In the genomic region with DNA sequence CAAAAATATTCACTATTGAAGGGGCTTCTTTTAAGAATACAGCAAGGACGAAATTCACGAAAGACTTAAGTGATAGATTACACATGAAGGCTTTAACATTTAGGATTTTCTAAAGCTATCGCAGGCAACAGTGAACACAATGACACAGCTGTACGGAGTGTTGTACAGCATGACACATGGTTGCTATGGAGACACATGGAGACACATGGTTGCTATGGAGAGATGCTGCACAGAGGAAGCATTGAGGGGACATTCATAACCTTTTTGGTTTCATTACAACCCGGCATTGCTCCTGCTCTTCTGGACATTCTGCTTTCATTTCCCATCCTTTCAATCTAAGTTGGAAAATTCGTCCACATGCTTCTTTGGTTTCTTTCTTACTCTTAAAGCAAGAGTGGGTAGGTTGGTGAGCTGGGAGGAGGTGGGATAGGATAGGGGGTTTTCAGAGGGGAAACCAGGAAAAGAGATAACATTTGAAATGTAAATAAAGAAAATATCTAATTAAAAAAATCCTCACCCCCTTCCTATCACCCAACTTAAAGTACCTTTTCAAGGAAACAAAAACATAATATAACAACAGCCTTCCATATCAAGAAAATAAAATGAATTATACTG, we compare ENCODE assay signal across 16 mouse cellular contexts.
DNase-seq lines count a peak whose midpoint lies in the region; ATAC-seq lines count a peak whose summit lies in the region.
"Had no signal": no experiment of that assay in that cellular context is flagged by ENCODE, and none has a peak within 500 bp of the region (broad histone marks: within the 10 kb centered on the region; RNA-seq: fewer than 3 reads in every experiment).

No protein-coding gene starts in this region.

- no peaks in the 10 kb centered on the region for H3K4me1 ChIP-seq in midbrain, embryonic 11.5 days (ENCODE audit: control insufficient read depth, insufficient read depth, low read length)
- no peaks in the 10 kb centered on the region for H3K4me1 ChIP-seq in midbrain, embryonic 10.5 days
- no peaks in the 10 kb centered on the region for H3K4me1 ChIP-seq in forebrain, embryonic 13.5 days
- H3K4me1 ChIP-seq in hindbrain, embryonic 15.5 days (replicated peaks): no peaks in the 10 kb centered on the region; the same call in 1 of the 2 replicates
- no peaks in the 10 kb centered on the region for H3K4me1 ChIP-seq in neural tube, embryonic 14.5 days (ENCODE audit: control insufficient read depth, insufficient read depth, low read length)
- H3K4me1 ChIP-seq in limb, embryonic 10.5 days: no peaks in the 10 kb centered on the region
- H3K4me1 ChIP-seq: embryonic facial prominence, embryonic 12.5 days; liver, embryonic 12.5 days; stomach, embryonic 15.5 days had no signal

- DNase-seq in midbrain, embryonic 11.5 days (ENCODE audit: low spot score, missing footprints): peak; percentile 83
- no peak for DNase-seq in midbrain, embryonic 10.5 days (ENCODE audit: low spot score)
- no peak for DNase-seq in kidney, postnatal 14 days
- DNase-seq in limb, embryonic 10.5 days (ENCODE audit: low spot score): no peak
- DNase-seq in kidney, adult 8-10 months: no peak
- DNase-seq: cerebellum, adult 11 months; kidney, postnatal 25 days; lung, postnatal 14 days had no signal

- no peak overlapping the region for H3K9ac ChIP-seq in midbrain, embryonic 11.5 days (ENCODE audit: low read length)
- H3K9ac ChIP-seq in forebrain, embryonic 13.5 days: no peak overlapping the region
- no peak overlapping the region for H3K9ac ChIP-seq in hindbrain, embryonic 15.5 days
- no peak overlapping the region for H3K9ac ChIP-seq in neural tube, embryonic 14.5 days (replicated peaks; ENCODE audit: low read depth, low read length)
- H3K9ac ChIP-seq: embryonic facial prominence, embryonic 12.5 days; liver, embryonic 12.5 days; stomach, embryonic 15.5 days had no signal

- H3K27me3 ChIP-seq in midbrain, embryonic 11.5 days (ENCODE audit: control insufficient read depth, insufficient read depth, low read length): no peaks in the 10 kb centered on the region
- H3K27me3 ChIP-seq in midbrain, embryonic 10.5 days (ENCODE audit: low read depth, poor library complexity, severe bottlenecking): no peaks in the 10 kb centered on the region
- no peaks in the 10 kb centered on the region for H3K27me3 ChIP-seq in forebrain, embryonic 13.5 days
- no peaks in the 10 kb centered on the region for H3K27me3 ChIP-seq in hindbrain, embryonic 15.5 days
- H3K27me3 ChIP-seq in neural tube, embryonic 14.5 days (ENCODE audit: control insufficient read depth, insufficient read depth, low read length): no peaks in the 10 kb centered on the region
- H3K27me3 ChIP-seq in limb, embryonic 10.5 days (ENCODE audit: low read depth, poor library complexity, severe bottlenecking): no peaks in the 10 kb centered on the region
- H3K27me3 ChIP-seq: embryonic facial prominence, embryonic 12.5 days; liver, embryonic 12.5 days; stomach, embryonic 15.5 days had no signal

- WGBS in midbrain, embryonic 11.5 days: 48% methylated on average over 6 of the region's 6 CpGs
- WGBS in midbrain, embryonic 10.5 days: 66% methylated on average over 6 of the region's 6 CpGs
- WGBS in forebrain, embryonic 13.5 days: 42% methylated on average over 6 of the region's 6 CpGs
- WGBS in hindbrain, embryonic 15.5 days: 14% methylated on average over 6 of the region's 6 CpGs
- 29% methylated on average over 6 of the region's 6 CpGs for WGBS in neural tube, embryonic 14.5 days
- 86% methylated on average over 6 of the region's 6 CpGs for WGBS in limb, embryonic 10.5 days

- no peak overlapping the region for H3K4me3 ChIP-seq in midbrain, embryonic 11.5 days (ENCODE audit: low read depth, low read length)
- no peak overlapping the region for H3K4me3 ChIP-seq in midbrain, embryonic 10.5 days
- no peak overlapping the region for H3K4me3 ChIP-seq in forebrain, embryonic 13.5 days
- 0 out of 2 replicates have a peak overlapping the region, but pooled peaks have one; percentile 1 for H3K4me3 ChIP-seq in hindbrain, embryonic 15.5 days
- H3K4me3 ChIP-seq in neural tube, embryonic 14.5 days (ENCODE audit: low read depth, low read length): no peak overlapping the region
- H3K4me3 ChIP-seq in limb, embryonic 10.5 days: no peak overlapping the region
- H3K4me3 ChIP-seq: embryonic facial prominence, embryonic 12.5 days; left cerebral cortex, adult 2 months; liver, embryonic 12.5 days; stomach, embryonic 15.5 days had no signal

- no peak overlapping the region for H3K27ac ChIP-seq in midbrain, embryonic 11.5 days (ENCODE audit: low read depth, low read length)
- H3K27ac ChIP-seq in midbrain, embryonic 10.5 days (replicated peaks): no peak overlapping the region
- no peak overlapping the region for H3K27ac ChIP-seq in forebrain, embryonic 13.5 days
- H3K27ac ChIP-seq in hindbrain, embryonic 15.5 days (replicated peaks): 0 out of 2 replicates have a peak overlapping the region, but pooled peaks have one; percentile 51
- H3K27ac ChIP-seq in neural tube, embryonic 14.5 days (ENCODE audit: low read depth, low read length): no peak overlapping the region
- no peak overlapping the region for H3K27ac ChIP-seq in limb, embryonic 10.5 days
- H3K27ac ChIP-seq: embryonic facial prominence, embryonic 12.5 days; left cerebral cortex, adult 2 months; liver, embryonic 12.5 days; stomach, embryonic 15.5 days had no signal

- ATAC-seq in midbrain, embryonic 11.5 days (ENCODE audit: low FRiP score): peak; percentile 96
- peak; percentile 98 for ATAC-seq in forebrain, embryonic 13.5 days
- ATAC-seq in hindbrain, embryonic 15.5 days (ENCODE audit: low FRiP score, low read depth): peak; percentile 99
- ATAC-seq in neural tube, embryonic 14.5 days (ENCODE audit: low read depth): peak; percentile 98
- ATAC-seq: liver, embryonic 12.5 days had no signal

- H3K4me2 ChIP-seq in midbrain, embryonic 11.5 days: no peak overlapping the region
- H3K4me2 ChIP-seq in forebrain, embryonic 13.5 days: no peak overlapping the region
- peak overlapping the region; percentile 39 for H3K4me2 ChIP-seq in hindbrain, embryonic 15.5 days
- H3K4me2 ChIP-seq in neural tube, embryonic 14.5 days (ENCODE audit: low read depth, low read length): no peak overlapping the region
- H3K4me2 ChIP-seq: embryonic facial prominence, embryonic 12.5 days; heart, embryonic 11.5 days; liver, embryonic 12.5 days; stomach, embryonic 15.5 days had no signal

- no peaks in the 10 kb centered on the region for H3K9me3 ChIP-seq in midbrain, embryonic 11.5 days (ENCODE audit: control insufficient read depth, low read length)
- H3K9me3 ChIP-seq in midbrain, embryonic 10.5 days (replicated peaks): no peaks in the 10 kb centered on the region
- no peaks in the 10 kb centered on the region for H3K9me3 ChIP-seq in forebrain, embryonic 13.5 days (replicated peaks)
- no peaks in the 10 kb centered on the region for H3K9me3 ChIP-seq in hindbrain, embryonic 15.5 days
- no peaks in the 10 kb centered on the region for H3K9me3 ChIP-seq in neural tube, embryonic 14.5 days (ENCODE audit: control insufficient read depth, low read length)
- no peaks in the 10 kb centered on the region for H3K9me3 ChIP-seq in limb, embryonic 10.5 days (replicated peaks)
- H3K9me3 ChIP-seq: embryonic facial prominence, embryonic 12.5 days; liver, embryonic 12.5 days; stomach, embryonic 15.5 days had no signal

- no peaks in the 10 kb centered on the region for H3K36me3 ChIP-seq in midbrain, embryonic 11.5 days (ENCODE audit: control insufficient read depth, insufficient read depth, low read length)
- H3K36me3 ChIP-seq in midbrain, embryonic 10.5 days: no peaks in the 10 kb centered on the region
- H3K36me3 ChIP-seq in forebrain, embryonic 13.5 days (ENCODE audit: poor library complexity, severe bottlenecking): no peaks in the 10 kb centered on the region
- no peaks in the 10 kb centered on the region for H3K36me3 ChIP-seq in hindbrain, embryonic 15.5 days
- no peaks in the 10 kb centered on the region for H3K36me3 ChIP-seq in neural tube, embryonic 14.5 days (ENCODE audit: control insufficient read depth, insufficient read depth, low read length)
- H3K36me3 ChIP-seq in limb, embryonic 10.5 days: no peaks in the 10 kb centered on the region
- H3K36me3 ChIP-seq: embryonic facial prominence, embryonic 12.5 days; liver, embryonic 12.5 days; stomach, embryonic 15.5 days had no signal
